Mouse (Mus musculus) erythroid progenitor cell, adult 5-6 weeks (primary cell): ENCODE measurements around the gene Rhox4b. TPM values are rescaled to one million over a fixed set of nuclear protein-coding genes. Genes with fewer than 3 reads are reported as not detected.
"Not testable (repeated sequence)": the region's sequence is repeated elsewhere in the genome, so short reads cannot be mapped to it uniquely, and the experiment has no call there.

Experiments used
- ATAC-seq: replicated peaks from 2 replicates; pipeline ENCODE4 v1.8.0; 2016; ENCODE audit warnings: moderate number of reproducible peaks, mild to moderate bottlenecking, moderate TSS enrichment, inconsistent platforms; ENCODE audit not compliant: poor library complexity, low FRiP score, severe bottlenecking
- total RNA-seq, 2 experiments: library from RNA; stranded (forward) in 1 of 2; stranded (reverse) in 1 of 2; fragments of 150-400 nt in 1 of 2; fragments of 186-747, 209-891 nt in 1 of 2; gene quantifications; 2 replicates each; pipeline versions ENCODE4 v1.2.3 to v1.2.4; 2015 to 2017; ENCODE audit warnings: low replicate concordance in 2 of 2

Rhox4b gene
- not detected in 2 replicates for total RNA-seq (2015; ENCODE audit: low replicate concordance)
- total RNA-seq (2017; ENCODE audit: low replicate concordance) = not detected in 2 replicates

- not testable (repeated sequence) for ATAC-seq
Observed at GRCm38 (mm10) chrX:37432194-37432593, at the start of gene Rhox4b. Gene Rhox4b (plus strand): TSS chrX:37432494.

GRCm38 (mm10) chrX:37390548-37390947 is 41.7 kb upstream of the Rhox4b start, which contains the start of gene Rhox4a2:
Gene Rhox4a2 (plus strand): TSS chrX:37390848.
- ATAC-seq = not testable (repeated sequence)

DNA sequence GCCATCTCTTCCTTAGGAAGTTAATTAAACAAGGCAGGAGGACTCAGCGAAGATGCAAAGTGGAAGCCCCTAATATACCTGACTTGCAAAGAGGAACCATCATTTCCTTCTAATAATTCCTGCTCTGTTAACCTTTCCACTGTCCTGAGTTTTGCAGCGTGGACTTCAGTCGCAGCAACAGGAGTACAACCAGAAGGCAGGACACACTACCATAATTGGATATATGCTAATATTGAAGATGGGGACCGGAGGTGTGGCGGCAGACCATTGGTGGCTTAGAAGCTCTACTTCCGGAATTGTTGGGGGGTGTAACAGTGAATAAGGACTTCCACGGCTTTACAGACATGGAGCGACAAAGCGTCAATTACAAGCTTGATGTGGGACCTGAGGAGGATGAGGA is 20.5 kb upstream of the Rhox4b start, which contains the start of gene Rhox2b:
TSS of gene Rhox2b (plus strand) at position 301 of the 400 bp plus-strand sequence.
- ATAC-seq = not testable (repeated sequence)

DNA sequence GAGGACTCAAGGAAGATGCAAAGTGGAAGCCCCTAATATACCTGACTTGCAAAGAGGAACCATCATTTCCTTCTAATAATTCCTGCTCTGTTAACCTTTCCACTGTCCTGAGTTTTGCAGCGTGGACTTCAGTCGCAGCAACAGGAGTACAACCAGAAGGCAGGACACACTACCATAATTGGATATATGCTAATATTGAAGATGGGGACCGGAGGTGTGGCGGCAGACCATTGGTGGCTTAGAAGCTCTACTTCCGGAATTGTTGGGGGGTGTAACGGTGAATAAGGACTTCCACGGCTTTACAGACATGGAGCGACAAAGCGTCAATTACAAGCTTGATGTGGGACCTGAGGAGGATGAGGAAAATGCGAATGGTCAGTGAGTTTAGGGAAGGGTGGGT is 21.1 kb downstream of the Rhox4b start, which contains the start of gene Rhox2c:
TSS of gene Rhox2c (plus strand) at position 301 of the 400 bp plus-strand sequence.
- not testable (repeated sequence) for ATAC-seq

- ATAC-seq = not testable (repeated sequence)
Observed at GRCm38 (mm10) chrX:37458285-37458684, 26.0 kb downstream of the Rhox4b start, which contains the start of gene Rhox3c. Gene Rhox3c (plus strand): TSS chrX:37458585.

GRCm38 (mm10) chrX:37480037-37480436 is 47.7 kb downstream of the Rhox4b start, which contains the start of gene Rhox4c:
Gene Rhox4c (plus strand): TSS chrX:37480337.
- ATAC-seq = not testable (repeated sequence)

Other genes starting within 250 kb of the Rhox4b start
- 26.3 and 59.5 TPM in 2 replicates for gene Ndufa1, start 241.3 kb upstream of the Rhox4b start, total RNA-seq (2015; ENCODE audit: low replicate concordance)
- 51.6 and 63.5 TPM in 2 replicates for gene Ndufa1, start 241.3 kb upstream of the Rhox4b start, total RNA-seq (2017; ENCODE audit: low replicate concordance)
- gene Rnf113a1, start 241.2 kb upstream of the Rhox4b start, total RNA-seq (2015; ENCODE audit: low replicate concordance) = 1.4 and 2.1 TPM in 2 replicates
- gene Rnf113a1, start 241.2 kb upstream of the Rhox4b start, total RNA-seq (2017; ENCODE audit: low replicate concordance) = not detected in 2 replicates
- not detected in 2 replicates for gene Gm9, start 221.5 kb upstream of the Rhox4b start, total RNA-seq (2015; ENCODE audit: low replicate concordance)
- gene Gm9, start 221.5 kb upstream of the Rhox4b start, total RNA-seq (2017; ENCODE audit: low replicate concordance) = not detected in 2 replicates
- not detected in 2 replicates for gene Rhox1, start 210.2 kb upstream of the Rhox4b start, total RNA-seq (2015; ENCODE audit: low replicate concordance)
- not detected in 2 replicates for gene Rhox1, start 210.2 kb upstream of the Rhox4b start, total RNA-seq (2017; ENCODE audit: low replicate concordance)
- gene Rhox2a, start 187.5 kb upstream of the Rhox4b start, total RNA-seq (2015; ENCODE audit: low replicate concordance) = not detected in 2 replicates
- not detected in 2 replicates for gene Rhox2a, start 187.5 kb upstream of the Rhox4b start, total RNA-seq (2017; ENCODE audit: low replicate concordance)
- gene Rhox3a, start 182.6 kb upstream of the Rhox4b start, total RNA-seq (2015; ENCODE audit: low replicate concordance) = not detected in 2 replicates
- not detected in 2 replicates for gene Rhox3a, start 182.6 kb upstream of the Rhox4b start, total RNA-seq (2017; ENCODE audit: low replicate concordance)
- not detected in 2 replicates for gene Rhox4a, start 167.2 kb upstream of the Rhox4b start, total RNA-seq (2015; ENCODE audit: low replicate concordance)
- gene Rhox4a, start 167.2 kb upstream of the Rhox4b start, total RNA-seq (2017; ENCODE audit: low replicate concordance) = not detected in 2 replicates
- gene Rhox3a2, start 52.5 kb upstream of the Rhox4b start, total RNA-seq (2015; ENCODE audit: low replicate concordance) = not detected in 2 replicates
- not detected in 2 replicates for gene Rhox3a2, start 52.5 kb upstream of the Rhox4b start, total RNA-seq (2017; ENCODE audit: low replicate concordance)
- not detected in 2 replicates for gene Rhox4a2, start 41.6 kb upstream of the Rhox4b start, total RNA-seq (2015; ENCODE audit: low replicate concordance)
- gene Rhox4a2, start 41.6 kb upstream of the Rhox4b start, total RNA-seq (2017; ENCODE audit: low replicate concordance) = not detected in 2 replicates
- gene Rhox2b, start 20.4 kb upstream of the Rhox4b start, total RNA-seq (2015; ENCODE audit: low replicate concordance) = not detected in 2 replicates
- not detected in 2 replicates for gene Rhox2b, start 20.4 kb upstream of the Rhox4b start, total RNA-seq (2017; ENCODE audit: low replicate concordance)
- gene Rhox2c, start 21.2 kb downstream of the Rhox4b start, total RNA-seq (2015; ENCODE audit: low replicate concordance) = not detected in 2 replicates
- not detected in 2 replicates for gene Rhox2c, start 21.2 kb downstream of the Rhox4b start, total RNA-seq (2017; ENCODE audit: low replicate concordance)
- not detected in 2 replicates for gene Rhox3c, start 26.1 kb downstream of the Rhox4b start, total RNA-seq (2015; ENCODE audit: low replicate concordance)
- not detected in 2 replicates for gene Rhox3c, start 26.1 kb downstream of the Rhox4b start, total RNA-seq (2017; ENCODE audit: low replicate concordance)
- gene Rhox4c, start 47.8 kb downstream of the Rhox4b start, total RNA-seq (2015; ENCODE audit: low replicate concordance) = not detected in 2 replicates
- not detected in 2 replicates for gene Rhox4c, start 47.8 kb downstream of the Rhox4b start, total RNA-seq (2017; ENCODE audit: low replicate concordance)
- not detected in 2 replicates for gene Rhox2d, start 60.9 kb downstream of the Rhox4b start, total RNA-seq (2015; ENCODE audit: low replicate concordance)
- gene Rhox2d, start 60.9 kb downstream of the Rhox4b start, total RNA-seq (2017; ENCODE audit: low replicate concordance) = not detected in 2 replicates
- not detected in 2 replicates for gene Rhox4d, start 81.9 kb downstream of the Rhox4b start, total RNA-seq (2015; ENCODE audit: low replicate concordance)
- not detected in 2 replicates for gene Rhox4d, start 81.9 kb downstream of the Rhox4b start, total RNA-seq (2017; ENCODE audit: low replicate concordance)
- gene Rhox2e, start 98.0 kb downstream of the Rhox4b start, total RNA-seq (2015; ENCODE audit: low replicate concordance) = not detected in 2 replicates
- gene Rhox2e, start 98.0 kb downstream of the Rhox4b start, total RNA-seq (2017; ENCODE audit: low replicate concordance) = not detected in 2 replicates
- gene Rhox3e, start 109.5 kb downstream of the Rhox4b start, total RNA-seq (2015; ENCODE audit: low replicate concordance) = not detected in 2 replicates
- gene Rhox3e, start 109.5 kb downstream of the Rhox4b start, total RNA-seq (2017; ENCODE audit: low replicate concordance) = not detected in 2 replicates
- gene Rhox4e, start 124.9 kb downstream of the Rhox4b start, total RNA-seq (2015; ENCODE audit: low replicate concordance) = not detected in 2 replicates
- not detected in 2 replicates for gene Rhox4e, start 124.9 kb downstream of the Rhox4b start, total RNA-seq (2017; ENCODE audit: low replicate concordance)
- gene Rhox2f, start 138.9 kb downstream of the Rhox4b start, total RNA-seq (2015; ENCODE audit: low replicate concordance) = not detected in 2 replicates
- gene Rhox2f, start 138.9 kb downstream of the Rhox4b start, total RNA-seq (2017; ENCODE audit: low replicate concordance) = not detected in 2 replicates
- gene Rhox3f, start 148.5 kb downstream of the Rhox4b start, total RNA-seq (2015; ENCODE audit: low replicate concordance) = not detected in 2 replicates
- gene Rhox3f, start 148.5 kb downstream of the Rhox4b start, total RNA-seq (2017; ENCODE audit: low replicate concordance) = not detected in 2 replicates
- not detected in 2 replicates for gene Rhox4f, start 175.2 kb downstream of the Rhox4b start, total RNA-seq (2015; ENCODE audit: low replicate concordance)
- gene Rhox4f, start 175.2 kb downstream of the Rhox4b start, total RNA-seq (2017; ENCODE audit: low replicate concordance) = not detected in 2 replicates
- gene Rhox3g, start 196.1 kb downstream of the Rhox4b start, total RNA-seq (2015; ENCODE audit: low replicate concordance) = not detected in 2 replicates
- not detected in 2 replicates for gene Rhox3g, start 196.1 kb downstream of the Rhox4b start, total RNA-seq (2017; ENCODE audit: low replicate concordance)
- gene Rhox2g, start 211.0 kb downstream of the Rhox4b start, total RNA-seq (2015; ENCODE audit: low replicate concordance) = not detected in 2 replicates
- gene Rhox2g, start 211.0 kb downstream of the Rhox4b start, total RNA-seq (2017; ENCODE audit: low replicate concordance) = not detected in 2 replicates
- not detected in 2 replicates for gene Rhox4g, start 218.8 kb downstream of the Rhox4b start, total RNA-seq (2015; ENCODE audit: low replicate concordance)
- not detected in 2 replicates for gene Rhox4g, start 218.8 kb downstream of the Rhox4b start, total RNA-seq (2017; ENCODE audit: low replicate concordance)
- gene Rhox3h, start 236.3 kb downstream of the Rhox4b start, total RNA-seq (2015; ENCODE audit: low replicate concordance) = not detected in 2 replicates
- not detected in 2 replicates for gene Rhox3h, start 236.3 kb downstream of the Rhox4b start, total RNA-seq (2017; ENCODE audit: low replicate concordance)
- not detected in 2 replicates for gene Rhox2h, start 240.8 kb downstream of the Rhox4b start, total RNA-seq (2015; ENCODE audit: low replicate concordance)
- gene Rhox2h, start 240.8 kb downstream of the Rhox4b start, total RNA-seq (2017; ENCODE audit: low replicate concordance) = not detected in 2 replicates